Mouse (Mus musculus) heart, postnatal 10 days (tissue): ENCODE results near the gene Bicral. TPM values are rescaled to one million over a fixed set of nuclear protein-coding genes. Genes with fewer than 3 reads are reported as not detected.
A peak's percentile ranks its signal among the peaks of the same experiment; 100 is the strongest.

Experiments
- DNase-seq, 2 experiments: peaks; one replicate each; pipeline ENCODE4 v3.0.0; 2021
- intact Hi-C: fragments of 180-260 bp; cut with DNase I; formaldehyde crosslinking; loops from one replicate; pipeline ENCODE4 v1.15.1; 2025
- total RNA-seq, 2 experiments: library from RNA; stranded (reverse); gene quantifications; 2 replicates each; pipeline ENCODE4 v1.2.3; 2021

The Bicral gene
- total RNA-seq, 2 experiments from 2014 or later: 12.7 to 15.4 TPM

DNA sequence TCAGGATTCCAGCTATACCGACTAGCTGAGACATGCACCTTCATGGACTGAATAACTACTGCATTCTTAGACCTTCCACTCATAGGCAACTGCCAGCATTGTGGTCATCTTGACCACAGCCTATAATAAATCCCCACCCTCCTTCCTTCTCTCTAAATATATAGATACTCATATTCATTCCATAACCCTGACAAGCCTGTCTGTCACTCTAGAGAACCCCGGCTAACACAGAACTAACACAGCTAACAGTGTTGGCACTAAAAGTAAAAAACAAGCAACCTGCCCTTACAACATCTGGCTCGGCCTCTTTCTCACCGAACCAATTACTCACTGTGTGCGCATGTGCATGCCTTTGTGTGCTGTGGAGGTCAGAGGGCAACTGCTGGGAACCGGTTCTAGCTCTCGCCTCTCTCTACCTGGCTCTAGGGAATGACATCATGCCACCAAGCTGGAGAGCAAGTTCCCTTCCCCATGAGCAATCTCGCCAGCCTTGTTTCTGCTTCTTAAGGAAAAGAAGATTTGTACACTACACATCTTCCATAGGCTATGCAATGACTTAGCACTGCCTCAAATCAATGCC is 18.2 kb upstream of the Bicral start:
- intact Hi-C loops: no loop called here
- no peak for DNase-seq

GRCm38 (mm10) chr17:46875626-46876025 is 17.3 kb upstream of the Bicral start:
- intact Hi-C loops: no loop called here
- DNase-seq: no peak

DNA sequence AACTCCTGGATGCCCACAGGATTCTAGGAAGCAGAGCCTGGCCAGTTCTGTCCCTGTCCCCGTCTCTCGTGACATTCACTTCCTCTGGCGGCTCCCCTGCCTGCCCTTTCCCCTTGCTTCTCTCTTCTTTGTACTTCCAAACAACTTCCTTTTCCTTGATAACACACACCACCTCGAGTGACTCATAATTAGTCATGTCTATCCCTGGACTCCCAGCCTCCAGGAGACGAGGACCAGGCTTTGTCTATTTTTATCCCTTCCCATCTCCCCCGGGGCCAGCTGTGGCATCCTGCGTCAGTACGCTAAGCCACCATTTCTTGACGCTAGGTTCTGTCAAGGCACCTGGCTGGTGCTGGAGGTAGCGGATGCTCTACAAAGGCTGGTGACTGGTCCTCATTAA is 15.9 kb upstream of the Bicral start:
- peak; percentile 77 to 79 for DNase-seq

GRCm38 (mm10) chr17:46872806-46873205 is 14.5 kb upstream of the Bicral start:
- no peak for DNase-seq

More for the DNA sequence above, 15.9 kb upstream of the Bicral start:
- intact Hi-C loops: no loop called here

GRCm38 (mm10) chr17:46870913-46871312 is 12.6 kb upstream of the Bicral start:
- no peak for DNase-seq
- intact Hi-C loops: no loop called here

More at GRCm38 (mm10) chr17:46872806-46873205, 14.5 kb upstream of the Bicral start:
- intact Hi-C loops: no loop called here

DNA sequence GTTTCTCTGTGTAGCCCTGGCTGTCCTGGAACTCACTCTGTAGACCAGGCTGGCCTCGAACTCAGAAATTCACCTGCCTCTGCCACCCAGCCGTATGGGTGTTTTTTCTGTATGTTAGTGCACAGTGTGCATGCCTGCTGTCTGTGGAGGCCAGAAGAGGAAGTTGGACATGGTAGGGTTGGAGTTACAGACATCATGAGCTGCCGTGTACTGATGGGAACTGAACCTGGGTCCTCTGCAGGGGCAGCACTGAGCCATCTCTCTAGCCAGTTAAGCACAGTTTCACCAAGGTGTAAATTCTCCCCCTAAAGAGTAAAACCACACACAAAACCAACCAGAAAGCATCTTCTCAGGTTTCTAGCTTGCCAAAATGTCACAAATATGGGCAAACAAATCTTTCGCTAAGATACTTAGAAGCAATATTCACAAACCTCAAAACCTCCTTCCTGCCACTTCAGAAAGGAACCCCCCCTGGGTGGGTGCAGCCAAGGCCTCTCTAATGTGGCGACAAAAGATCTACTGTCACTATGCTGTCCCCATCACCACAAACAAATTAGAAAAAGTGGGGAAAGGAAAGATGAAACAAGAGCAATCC is 12.0 kb upstream of the Bicral start:
- intact Hi-C loops: no loop called here
- DNase-seq: no peak

GRCm38 (mm10) chr17:46866836-46867235 is 8.6 kb upstream of the Bicral start:
- DNase-seq: no peak
- intact Hi-C loops: no loop called here

GRCm38 (mm10) chr17:46864566-46865195 is 6.4 kb upstream of the Bicral start:
- intact Hi-C loops: no loop called here
- DNase-seq: no peak

DNA sequence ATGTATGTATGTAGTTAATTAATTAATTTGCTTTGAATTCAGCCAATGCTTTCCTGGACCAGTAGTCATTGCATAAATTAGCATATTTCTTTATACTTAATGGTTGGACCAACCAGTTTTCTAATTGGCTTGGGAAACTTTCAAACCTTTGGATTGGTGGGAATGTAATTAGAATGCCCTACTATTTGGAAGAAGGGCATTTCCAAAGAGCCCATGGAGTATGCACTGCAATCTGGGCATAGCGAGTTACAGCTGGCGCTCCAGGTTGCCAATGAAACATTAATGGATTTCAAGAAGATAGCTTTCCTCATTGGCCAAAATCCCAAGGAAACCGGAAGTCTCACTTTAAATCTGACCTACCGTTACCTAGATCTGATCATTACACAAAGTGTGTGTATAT is 1.8 kb upstream of the Bicral start:
- intact Hi-C loops: no loop called here
- DNase-seq: no peak

- no peak for DNase-seq
- intact Hi-C loops: no loop called here
These were observed 615 bp upstream of the Bicral start for GRCm38 (mm10) chr17:46858749-46859444.

- intact Hi-C loops: loop anchor here (2.0 kb wide), 1 partner anchor 75 kb away; the partner anchor contains the start of gene Rpl7l1
- DNase-seq: peak; percentile 84 to 88
These were observed 850 bp downstream of the Bicral start for GRCm38 (mm10) chr17:46857361-46857902.

GRCm38 (mm10) chr17:46856471-46857360 is 1.6 kb downstream of the Bicral start:
- peak; percentile 89 to 90 for DNase-seq
- intact Hi-C loops: loop anchor here (1.0 to 2.0 kb wide), 2 partner anchors 34 to 74 kb away; partner anchors contain the start of genes Rpl7l1 and Tbcc

- DNase-seq: no peak
- intact Hi-C loops: loop anchor here (1.0 to 2.0 kb wide), 2 partner anchors 34 to 73 kb away; partner anchors contain the start of genes Rpl7l1 and Tbcc
These were observed 2.2 kb downstream of the Bicral start for GRCm38 (mm10) chr17:46856107-46856388.

- intact Hi-C loops: loop anchor here (1.0 to 2.0 kb wide), 2 partner anchors 35 to 73 kb away; partner anchors contain the start of genes Rpl7l1 and Tbcc
- DNase-seq: peak; percentile 52 to 53
These were observed 2.8 kb downstream of the Bicral start for GRCm38 (mm10) chr17:46855328-46856106.

DNA sequence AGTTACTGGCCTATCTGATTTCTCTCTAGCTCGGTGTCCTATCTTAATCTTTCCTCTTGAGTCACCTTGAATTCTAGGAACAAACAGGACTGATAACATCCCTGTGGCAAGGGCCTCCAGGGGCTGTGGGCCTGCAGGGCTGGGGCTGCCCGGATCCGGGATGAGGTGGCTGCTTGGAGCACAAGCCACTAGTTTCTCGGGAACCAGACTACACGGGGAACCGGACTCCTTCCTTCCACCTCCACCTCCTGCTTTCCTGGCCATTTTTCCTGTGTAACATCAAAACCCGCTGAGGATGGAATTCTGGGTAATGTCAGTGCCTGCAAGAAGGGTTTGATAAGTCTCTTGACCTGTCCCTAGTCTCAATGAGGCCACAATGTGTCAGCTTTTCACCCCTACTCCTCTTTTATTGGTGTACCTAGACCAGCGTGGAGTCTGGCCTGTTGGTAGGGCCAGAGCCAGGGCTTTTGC is 3.6 kb downstream of the Bicral start:
- intact Hi-C loops: no loop called here

GRCm38 (mm10) chr17:46854096-46854495 is 4.2 kb downstream of the Bicral start:
- DNase-seq: no peak
- intact Hi-C loops: no loop called here

More for the DNA sequence above, 3.6 kb downstream of the Bicral start:
- DNase-seq: peak; percentile 42 to 48

DNA sequence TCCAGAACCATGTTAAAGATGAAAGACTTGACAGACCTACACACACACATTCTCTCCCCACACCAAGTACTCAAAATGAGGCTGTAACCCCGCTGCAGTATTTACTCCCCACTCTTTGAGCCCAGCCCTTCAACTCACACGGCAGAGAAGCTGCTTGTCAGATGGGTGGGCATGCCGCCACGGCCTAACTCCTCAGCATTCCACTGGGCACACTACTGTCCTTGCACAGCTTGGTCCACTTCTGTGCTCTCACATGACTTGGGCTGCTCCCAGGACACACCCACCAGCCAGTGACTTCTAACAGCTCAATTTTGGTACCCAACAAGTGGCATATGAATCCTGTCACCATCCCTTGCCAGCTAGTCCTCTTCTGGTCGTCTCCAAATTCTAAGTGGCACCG is 5.0 kb downstream of the Bicral start:
- peak; percentile 82 for DNase-seq
- intact Hi-C loops: no loop called here

DNA sequence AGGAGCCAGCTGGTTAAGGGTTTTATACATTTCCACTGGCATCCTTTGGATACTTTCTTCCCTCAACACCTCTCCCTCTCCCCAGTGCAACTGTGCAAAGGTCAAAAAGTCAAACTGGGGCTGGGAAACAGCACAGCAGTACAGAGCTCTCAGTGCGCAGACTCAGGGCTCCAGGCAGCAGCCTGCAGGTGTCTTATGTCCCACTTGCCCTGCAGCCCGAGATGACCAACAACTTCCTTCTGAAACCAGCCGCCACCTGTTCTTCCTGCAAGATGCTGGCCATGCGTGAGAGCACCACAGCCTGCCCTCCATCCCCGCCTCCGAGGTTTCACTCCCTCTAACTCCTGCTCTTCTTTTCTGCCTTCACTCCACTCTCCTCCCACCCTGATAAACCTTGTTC is 5.6 kb downstream of the Bicral start:
- intact Hi-C loops: no loop called here
- no peak for DNase-seq

GRCm38 (mm10) chr17:46847206-46847605 is 11.1 kb downstream of the Bicral start:
- intact Hi-C loops: no loop called here

More at GRCm38 (mm10) chr17:46847206-46847605, 11.1 kb downstream of the Bicral start:
- no peak for DNase-seq
